Mouse (Mus musculus): ENCODE results near the gene Cgrrf1. TPM values are rescaled to one million over a fixed set of nuclear protein-coding genes. Genes with fewer than 3 reads are reported as not detected.
A peak's percentile ranks its signal among the peaks of the same experiment; 100 is the strongest.
"Not testable (repeated sequence)": the region's sequence is repeated elsewhere in the genome, so short reads cannot be mapped to it uniquely, and the experiment has no call there.

The Cgrrf1 gene
- polyA plus RNA-seq, 1 experiment from 2014 or later, result 31.5 TPM

- no peaks in the 10 kb centered on the region for H3K4me1 ChIP-seq
- 88% methylated on average over 1 of the region's 1 CpGs for WGBS
- no peaks in the 10 kb centered on the region for H3K9me3 ChIP-seq (replicated peaks)
- peaks cover 27% of the 10 kb centered on the region for H3K36me3 ChIP-seq
- H3K27me3 ChIP-seq (ENCODE audit: low read depth, poor library complexity, severe bottlenecking), result no peaks in the 10 kb centered on the region
- no peak for DNase-seq (ENCODE audit: low spot score)
- no peak overlapping the region for H3K27ac ChIP-seq
- no peak overlapping the region for H3K4me3 ChIP-seq
Observed at GRCm38 (mm10) chr14:46803791-46804190, 28.1 kb upstream of the Cgrrf1 start.

- Histone ChIP-seq H3K4me3 (no peak overlapping the region), H3K27me3 (ENCODE audit: low read depth, poor library complexity, severe bottlenecking) (no peaks in the 10 kb centered on the region), H3K27ac (no peak overlapping the region), H3K36me3 (peaks cover 40% of the 10 kb centered on the region), H3K9me3 (replicated peaks) (no peaks in the 10 kb centered on the region), H3K4me1 (no peaks in the 10 kb centered on the region)
- DNase-seq (ENCODE audit: low spot score), result no peak
- WGBS, result 91% methylated on average over 5 of the region's 5 CpGs
Observed at GRCm38 (mm10) chr14:46806186-46806585, 25.7 kb upstream of the Cgrrf1 start.

- Histone ChIP-seq H3K27ac (no peak overlapping the region), H3K27me3 (ENCODE audit: low read depth, poor library complexity, severe bottlenecking) (no peaks in the 10 kb centered on the region), H3K36me3 (peaks cover 56% of the 10 kb centered on the region), H3K4me3 (no peak overlapping the region), H3K4me1 (no peaks in the 10 kb centered on the region), H3K9me3 (replicated peaks) (no peaks in the 10 kb centered on the region)
- 93% methylated on average over 3 of the region's 3 CpGs for WGBS
- no peak for DNase-seq (ENCODE audit: low spot score)
Observed at GRCm38 (mm10) chr14:46807927-46808326, 24.0 kb upstream of the Cgrrf1 start.

- H3K36me3 ChIP-seq, result peaks cover 74% of the 10 kb centered on the region
- no peaks in the 10 kb centered on the region for H3K27me3 ChIP-seq (ENCODE audit: low read depth, poor library complexity, severe bottlenecking)
- peaks cover 5% of the 10 kb centered on the region for H3K4me1 ChIP-seq
- 88% methylated on average over 6 of the region's 6 CpGs for WGBS
- H3K27ac ChIP-seq, result no peak overlapping the region
- H3K4me3 ChIP-seq, result no peak overlapping the region
- DNase-seq (ENCODE audit: low spot score), result no peak
- H3K9me3 ChIP-seq (replicated peaks), result no peaks in the 10 kb centered on the region
Observed at GRCm38 (mm10) chr14:46815640-46816039, 16.3 kb upstream of the Cgrrf1 start.

- 94% methylated on average over 8 of the region's 8 CpGs for WGBS
- no peak overlapping the region for H3K27ac ChIP-seq
- H3K36me3 ChIP-seq, result peaks cover 60% of the 10 kb centered on the region
- peaks cover 16% of the 10 kb centered on the region for H3K4me1 ChIP-seq
- H3K9me3 ChIP-seq (replicated peaks), result no peaks in the 10 kb centered on the region
- no peak for DNase-seq (ENCODE audit: low spot score)
- H3K4me3 ChIP-seq, result no peak overlapping the region
- no peaks in the 10 kb centered on the region for H3K27me3 ChIP-seq (ENCODE audit: low read depth, poor library complexity, severe bottlenecking)
Observed at GRCm38 (mm10) chr14:46816916-46817622, 14.9 kb upstream of the Cgrrf1 start.

GRCm38 (mm10) chr14:46818743-46819142 is 13.2 kb upstream of the Cgrrf1 start:
- Histone ChIP-seq H3K9me3 (replicated peaks) (no peaks in the 10 kb centered on the region), H3K4me3 (no peak overlapping the region), H3K36me3 (peaks cover 45% of the 10 kb centered on the region), H3K27me3 (ENCODE audit: low read depth, poor library complexity, severe bottlenecking) (peaks cover 5% of the 10 kb centered on the region; the same call in 1 of the 2 replicates), H3K27ac (no peak overlapping the region), H3K4me1 (peaks cover 16% of the 10 kb centered on the region)
- no peak for DNase-seq (ENCODE audit: low spot score)
- WGBS, result 93% methylated on average over 7 of the region's 7 CpGs

- H3K4me3 ChIP-seq; DNase-seq (ENCODE audit: low spot score); H3K27ac ChIP-seq; H3K9me3 ChIP-seq (replicated peaks); H3K27me3 ChIP-seq (ENCODE audit: low read depth, poor library complexity, severe bottlenecking): not testable (repeated sequence)
- 80% methylated on average over 6 of the region's 6 CpGs for WGBS
- Histone ChIP-seq H3K4me1 (peaks cover 16% of the 10 kb centered on the region), H3K36me3 (peaks cover 35% of the 10 kb centered on the region)
Observed at GRCm38 (mm10) chr14:46819961-46820360, 12.0 kb upstream of the Cgrrf1 start.

GRCm38 (mm10) chr14:46821271-46821872 is 10.6 kb upstream of the Cgrrf1 start:
- peaks cover 16% of the 10 kb centered on the region for H3K4me1 ChIP-seq
- peaks cover 6% of the 10 kb centered on the region; the same call in 1 of the 2 replicates for H3K27me3 ChIP-seq (ENCODE audit: low read depth, poor library complexity, severe bottlenecking)
- H3K4me3 ChIP-seq, result peak overlapping the region; percentile 87
- peak; percentile 31 for DNase-seq (ENCODE audit: low spot score)
- peak overlapping the region; percentile 95 for H3K27ac ChIP-seq
- WGBS, result under 1% methylated on average over 11 of the region's 11 CpGs
- H3K36me3 ChIP-seq, result peaks cover 22% of the 10 kb centered on the region
- H3K9me3 ChIP-seq (replicated peaks), result no peaks in the 10 kb centered on the region

GRCm38 (mm10) chr14:46821873-46822716 is 9.8 kb upstream of the Cgrrf1 start, which contains the start of gene Gmfb:
Gmfb (minus strand) TSS chr14:46822242.
- WGBS, result 1% methylated on average over 65 of the region's 65 CpGs
- peak; percentile 95 for DNase-seq (ENCODE audit: low spot score)
- H3K27ac ChIP-seq, result peak within 1 kb of the TSS; percentile 95
- peaks cover 16% of the 10 kb centered on the region for H3K4me1 ChIP-seq
- peaks cover 6% of the 10 kb centered on the region; the same call in 1 of the 2 replicates for H3K27me3 ChIP-seq (ENCODE audit: low read depth, poor library complexity, severe bottlenecking)
- H3K4me3 ChIP-seq, result peak within 1 kb of the TSS; percentile 87
- H3K9me3 ChIP-seq (replicated peaks), result no peaks in the 10 kb centered on the region
- H3K36me3 ChIP-seq, result peaks cover 15% of the 10 kb centered on the region

GRCm38 (mm10) chr14:46823996-46824395 is 7.9 kb upstream of the Cgrrf1 start:
- 78% methylated on average over 2 of the region's 2 CpGs for WGBS
- no peak overlapping the region for H3K4me3 ChIP-seq
- peaks cover 16% of the 10 kb centered on the region for H3K4me1 ChIP-seq
- no peaks in the 10 kb centered on the region for H3K9me3 ChIP-seq (replicated peaks)
- peaks cover 5% of the 10 kb centered on the region; the same call in 1 of the 2 replicates for H3K36me3 ChIP-seq
- no peak overlapping the region for H3K27ac ChIP-seq
- H3K27me3 ChIP-seq (ENCODE audit: low read depth, poor library complexity, severe bottlenecking), result peaks cover 6% of the 10 kb centered on the region; the same call in 1 of the 2 replicates
- no peak for DNase-seq (ENCODE audit: low spot score)

- no peaks in the 10 kb centered on the region for H3K36me3 ChIP-seq
- no peak overlapping the region for H3K27ac ChIP-seq
- no peak for DNase-seq (ENCODE audit: low spot score)
- H3K4me1 ChIP-seq, result peaks cover 2% of the 10 kb centered on the region
- H3K4me3 ChIP-seq, result no peak overlapping the region
- WGBS, result 75% methylated on average over 1 of the region's 1 CpGs
- H3K9me3 ChIP-seq (replicated peaks), result no peaks in the 10 kb centered on the region
- peaks cover 6% of the 10 kb centered on the region; the same call in 1 of the 2 replicates for H3K27me3 ChIP-seq (ENCODE audit: low read depth, poor library complexity, severe bottlenecking)
Observed at GRCm38 (mm10) chr14:46827430-46827829, 4.5 kb upstream of the Cgrrf1 start.

- Histone ChIP-seq H3K27ac (peak overlapping the region; percentile 91), H3K9me3 (replicated peaks) (no peaks in the 10 kb centered on the region), H3K27me3 (ENCODE audit: low read depth, poor library complexity, severe bottlenecking) (no peaks in the 10 kb centered on the region), H3K4me1 (peaks cover 11% of the 10 kb centered on the region), H3K4me3 (peak overlapping the region; percentile 95), H3K36me3 (no peaks in the 10 kb centered on the region)
- 7% methylated on average over 4 of the region's 4 CpGs for WGBS
- no peak for DNase-seq (ENCODE audit: low spot score)
Observed at GRCm38 (mm10) chr14:46831295-46831694, 630 bp upstream of the Cgrrf1 start.
